Mouse (Mus musculus): Measurements from ENCODE around the gene Ubr3. TPM values are rescaled to one million over a fixed set of nuclear protein-coding genes. Genes with fewer than 3 reads are reported as not detected.

The Ubr3 gene
- polyA plus RNA-seq, 1 experiment from 2014 or later: 10.0 TPM

DNA sequence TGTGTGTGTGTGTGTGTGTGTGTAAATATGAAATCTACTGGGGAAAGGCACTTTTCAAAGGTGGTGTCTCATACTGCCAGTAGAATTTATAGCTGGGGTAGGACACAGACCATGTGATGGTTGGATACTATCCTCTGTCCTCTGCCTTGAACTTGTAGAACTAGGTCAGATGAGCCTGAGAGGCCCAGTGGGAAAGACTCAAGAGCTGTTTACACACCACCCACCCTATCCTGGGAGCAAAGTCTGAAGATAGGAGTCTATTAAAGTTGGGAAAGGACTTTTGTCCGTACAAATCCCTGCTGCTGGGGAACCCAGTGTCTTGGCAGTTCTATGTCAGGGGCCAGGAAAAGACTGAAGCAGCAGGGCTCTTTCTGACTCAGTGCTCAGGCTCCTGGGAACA, 138.3 kb downstream of the Ubr3 start:
- no peaks in the 10 kb centered on the region for H3K36me3 ChIP-seq
- H3K9me3 ChIP-seq: no peaks in the 10 kb centered on the region
- no peaks in the 10 kb centered on the region; the same call in none of the 2 replicates for H3K27me3 ChIP-seq (replicated peaks)
- H3K27ac ChIP-seq (replicated peaks): no peak overlapping the region
- 68% methylated on average over 1 of the region's 1 CpGs for WGBS
- H3K4me1 ChIP-seq: no peaks in the 10 kb centered on the region
- ATAC-seq (ENCODE audit: extremely low read depth, insufficient number of reproducible peaks, low FRiP score, low TSS enrichment): no peak
- H3K4me2 ChIP-seq: no peak overlapping the region
- H3K4me3 ChIP-seq: no peak overlapping the region
- H3K9ac ChIP-seq: no peak overlapping the region

DNA sequence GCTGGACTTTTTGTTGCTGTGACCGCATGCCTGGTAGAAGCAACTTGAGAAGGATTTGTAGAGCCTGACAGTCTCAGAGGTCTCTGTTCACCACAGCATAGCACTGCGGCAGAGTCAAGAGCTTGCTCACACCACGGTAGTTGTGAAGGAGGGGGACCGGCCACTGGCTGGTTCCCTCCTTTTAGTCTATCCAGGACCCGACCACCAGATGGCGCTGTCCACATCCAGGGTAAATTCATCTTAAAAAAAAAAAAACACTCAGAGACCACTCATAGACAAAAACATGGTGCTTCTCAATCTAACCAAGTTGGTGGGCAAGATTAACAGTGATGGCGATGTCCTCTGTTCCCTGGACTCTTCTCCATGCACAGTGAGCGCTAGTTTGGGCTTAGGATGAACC, 140.2 kb downstream of the Ubr3 start:
- H3K9ac ChIP-seq: no peak overlapping the region
- H3K4me2 ChIP-seq: no peak overlapping the region
- no peaks in the 10 kb centered on the region for H3K9me3 ChIP-seq
- H3K27me3 ChIP-seq (replicated peaks): no peaks in the 10 kb centered on the region; the same call in none of the 2 replicates
- no peaks in the 10 kb centered on the region for H3K36me3 ChIP-seq
- H3K4me3 ChIP-seq: no peak overlapping the region
- ATAC-seq (ENCODE audit: extremely low read depth, insufficient number of reproducible peaks, low FRiP score, low TSS enrichment): no peak
- 61% methylated on average over 8 of the region's 8 CpGs for WGBS
- H3K4me1 ChIP-seq: no peaks in the 10 kb centered on the region
- H3K27ac ChIP-seq (replicated peaks): no peak overlapping the region

DNA sequence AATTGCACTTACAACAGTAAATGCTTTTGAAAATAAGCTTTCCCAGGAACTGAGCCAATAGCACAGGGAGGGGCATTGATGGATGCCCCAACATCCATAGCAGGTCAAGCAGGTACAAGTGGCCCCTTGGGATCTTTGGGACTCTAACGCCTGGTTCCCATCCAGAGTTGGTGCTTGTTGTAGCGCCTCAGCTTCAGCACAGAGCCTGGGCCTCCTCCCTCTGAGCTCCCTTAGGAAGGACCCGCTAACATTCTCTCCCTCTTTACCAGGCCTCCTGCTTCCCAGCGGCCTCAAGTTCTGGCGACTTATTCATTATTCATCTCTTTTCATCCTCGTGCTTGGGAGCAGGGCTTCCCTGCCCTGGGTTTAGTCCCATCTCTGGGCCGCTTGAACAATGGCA, 141.7 kb downstream of the Ubr3 start, which contains the start of gene Myo3b:
Gene Myo3b (plus strand): TSS at position 375 of the 400 bp plus-strand sequence.
- Histone ChIP-seq H3K4me2 (no peak within 1 kb of the TSS), H3K27me3 (replicated peaks) (no peaks in the 10 kb centered on the region; the same call in 1 of the 2 replicates), H3K9me3 (no peaks in the 10 kb centered on the region), H3K4me1 (no peaks in the 10 kb centered on the region), H3K36me3 (no peaks in the 10 kb centered on the region), H3K4me3 (no peak within 1 kb of the TSS), H3K9ac (no peak within 1 kb of the TSS), H3K27ac (replicated peaks) (no peak within 1 kb of the TSS)
- ATAC-seq (ENCODE audit: extremely low read depth, insufficient number of reproducible peaks, low FRiP score, low TSS enrichment): no peak
- 39% methylated on average over 7 of the region's 7 CpGs for WGBS

GRCm38 (mm10) chr2:70044466-70044865, 147.4 kb downstream of the Ubr3 start:
- H3K4me1 ChIP-seq: no peaks in the 10 kb centered on the region
- no peak overlapping the region for H3K9ac ChIP-seq
- no peak overlapping the region for H3K4me3 ChIP-seq
- H3K36me3 ChIP-seq: no peaks in the 10 kb centered on the region
- H3K9me3 ChIP-seq: no peaks in the 10 kb centered on the region
- no peaks in the 10 kb centered on the region for H3K27me3 ChIP-seq (replicated peaks)
- 62% methylated on average over 6 of the region's 6 CpGs for WGBS
- no peak for ATAC-seq (ENCODE audit: extremely low read depth, insufficient number of reproducible peaks, low FRiP score, low TSS enrichment)
- no peak overlapping the region for H3K27ac ChIP-seq (replicated peaks)
- H3K4me2 ChIP-seq: no peak overlapping the region

GRCm38 (mm10) chr2:70047868-70048267, 150.8 kb downstream of the Ubr3 start:
- Histone ChIP-seq H3K4me1 (no peaks in the 10 kb centered on the region), H3K27ac (replicated peaks) (no peak overlapping the region), H3K4me3 (no peak overlapping the region), H3K27me3 (replicated peaks) (no peaks in the 10 kb centered on the region), H3K9me3 (no peaks in the 10 kb centered on the region), H3K36me3 (no peaks in the 10 kb centered on the region), H3K4me2 (no peak overlapping the region), H3K9ac (no peak overlapping the region)
- 82% methylated on average over 11 of the region's 11 CpGs for WGBS
- ATAC-seq (ENCODE audit: extremely low read depth, insufficient number of reproducible peaks, low FRiP score, low TSS enrichment): no peak

DNA sequence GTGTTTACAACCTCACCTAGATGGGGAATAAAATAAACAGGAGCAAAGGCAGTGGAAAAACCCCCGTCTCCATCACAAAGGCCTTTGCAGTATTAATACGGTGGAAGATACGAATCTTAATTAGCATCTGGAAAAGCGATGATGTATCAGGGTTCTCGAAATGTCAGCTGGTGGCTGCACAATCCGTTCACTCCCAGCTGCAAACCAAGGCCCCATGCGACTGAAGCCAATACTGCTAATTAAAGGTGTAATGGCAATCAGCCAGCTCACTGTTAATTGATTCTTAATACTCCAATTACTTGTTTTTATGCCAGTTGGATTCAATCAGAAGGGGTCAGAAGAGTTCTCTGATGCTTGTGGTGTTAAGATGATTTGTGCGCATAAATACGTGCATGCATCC, 156.8 kb downstream of the Ubr3 start:
- no peak overlapping the region for H3K4me3 ChIP-seq
- H3K9me3 ChIP-seq: no peaks in the 10 kb centered on the region
- no peak overlapping the region for H3K9ac ChIP-seq
- no peaks in the 10 kb centered on the region for H3K27me3 ChIP-seq (replicated peaks)
- WGBS: 82% methylated on average over 9 of the region's 9 CpGs
- no peak overlapping the region for H3K4me2 ChIP-seq
- H3K4me1 ChIP-seq: no peaks in the 10 kb centered on the region
- H3K27ac ChIP-seq (replicated peaks): no peak overlapping the region
- ATAC-seq (ENCODE audit: extremely low read depth, insufficient number of reproducible peaks, low FRiP score, low TSS enrichment): no peak
- no peaks in the 10 kb centered on the region for H3K36me3 ChIP-seq

GRCm38 (mm10) chr2:70058201-70058600, 161.2 kb downstream of the Ubr3 start:
- no peak overlapping the region for H3K4me2 ChIP-seq
- H3K4me3 ChIP-seq: no peak overlapping the region
- H3K36me3 ChIP-seq: no peaks in the 10 kb centered on the region
- H3K27me3 ChIP-seq (replicated peaks): peaks cover 8% of the 10 kb centered on the region; the same call in 1 of the 2 replicates
- no peak overlapping the region for H3K9ac ChIP-seq
- no peaks in the 10 kb centered on the region for H3K4me1 ChIP-seq
- H3K9me3 ChIP-seq: no peaks in the 10 kb centered on the region
- no peak for ATAC-seq (ENCODE audit: extremely low read depth, insufficient number of reproducible peaks, low FRiP score, low TSS enrichment)
- H3K27ac ChIP-seq (replicated peaks): no peak overlapping the region
- WGBS: 81% methylated on average over 4 of the region's 4 CpGs

DNA sequence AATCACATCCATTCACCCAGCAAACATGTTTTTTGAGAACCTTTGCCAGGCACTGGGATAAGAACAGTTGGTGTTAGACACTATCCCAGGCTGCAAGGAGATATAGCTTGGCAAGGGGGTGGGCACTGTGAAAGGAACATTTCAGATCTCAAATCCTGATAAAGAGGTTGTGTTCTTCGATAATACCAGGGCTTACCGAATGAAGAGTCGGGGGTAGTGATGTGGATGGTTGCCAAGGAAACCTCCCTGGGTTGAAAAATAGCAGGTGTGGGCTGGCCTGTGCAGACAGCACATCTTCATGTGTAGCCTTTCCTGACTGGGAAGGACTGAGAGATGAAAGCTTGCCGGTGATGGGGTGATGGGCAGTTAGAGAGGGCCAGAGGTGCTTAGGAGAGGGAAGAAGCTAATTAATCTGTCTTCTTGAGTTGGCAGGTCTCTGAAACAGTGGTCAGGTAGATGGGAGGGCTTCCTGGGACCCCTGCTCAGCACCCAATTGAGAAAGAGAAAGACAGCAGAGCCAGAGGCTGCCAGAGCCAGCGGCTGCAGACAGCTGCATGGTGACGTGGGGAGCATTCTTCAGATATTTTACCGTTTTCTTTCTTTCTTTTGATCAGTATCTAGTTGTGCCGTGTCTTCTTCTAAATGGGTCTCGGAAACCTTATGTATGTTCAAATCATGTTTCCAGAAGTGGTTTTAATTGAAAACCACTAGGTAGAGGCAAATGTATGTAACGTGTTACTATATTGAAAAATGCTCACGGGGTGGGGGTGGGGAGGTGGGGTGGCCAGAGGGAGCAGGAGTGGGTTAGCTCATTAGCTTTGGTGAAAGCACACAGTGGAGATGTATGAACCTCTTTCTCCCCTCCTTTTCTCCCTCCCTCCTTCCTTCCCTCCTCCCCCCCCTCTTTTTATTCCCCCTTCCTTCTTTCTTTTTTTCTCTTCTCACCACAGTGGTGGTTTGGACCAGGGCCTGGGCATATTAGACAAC, 163.6 kb downstream of the Ubr3 start:
- 43% methylated on average over 11 of the region's 11 CpGs for WGBS

GRCm38 (mm10) chr2:70065116-70065515, 168.1 kb downstream of the Ubr3 start:
- Histone ChIP-seq H3K4me2 (no peak overlapping the region), H3K27ac (replicated peaks) (no peak overlapping the region), H3K27me3 (replicated peaks) (peaks cover 17% of the 10 kb centered on the region), H3K4me1 (peaks cover 13% of the 10 kb centered on the region), H3K9me3 (no peaks in the 10 kb centered on the region), H3K36me3 (no peaks in the 10 kb centered on the region), H3K9ac (no peak overlapping the region), H3K4me3 (no peak overlapping the region)
- WGBS: 72% methylated on average over 6 of the region's 6 CpGs
- no peak for ATAC-seq (ENCODE audit: extremely low read depth, insufficient number of reproducible peaks, low FRiP score, low TSS enrichment)

More for the DNA sequence above, 163.6 kb downstream of the Ubr3 start:
- Histone ChIP-seq H3K9ac (no peak overlapping the region), H3K9me3 (no peaks in the 10 kb centered on the region), H3K27ac (replicated peaks) (no peak overlapping the region), H3K27me3 (replicated peaks) (peaks cover 21% of the 10 kb centered on the region), H3K4me3 (no peak overlapping the region), H3K4me1 (no peaks in the 10 kb centered on the region), H3K36me3 (no peaks in the 10 kb centered on the region), H3K4me2 (no peak overlapping the region)
- ATAC-seq (ENCODE audit: extremely low read depth, insufficient number of reproducible peaks, low FRiP score, low TSS enrichment): no peak

GRCm38 (mm10) chr2:70065729-70066300, 168.8 kb downstream of the Ubr3 start:
- Histone ChIP-seq H3K27ac (replicated peaks) (no peak overlapping the region), H3K9me3 (no peaks in the 10 kb centered on the region), H3K4me2 (no peak overlapping the region), H3K36me3 (no peaks in the 10 kb centered on the region), H3K4me3 (no peak overlapping the region), H3K9ac (no peak overlapping the region), H3K4me1 (peaks cover 14% of the 10 kb centered on the region), H3K27me3 (replicated peaks) (peaks cover 13% of the 10 kb centered on the region)
- 64% methylated on average over 7 of the region's 7 CpGs for WGBS
- no peak for ATAC-seq (ENCODE audit: extremely low read depth, insufficient number of reproducible peaks, low FRiP score, low TSS enrichment)

GRCm38 (mm10) chr2:70066338-70067022, 169.4 kb downstream of the Ubr3 start:
- H3K4me3 ChIP-seq: no peak overlapping the region
- no peaks in the 10 kb centered on the region for H3K9me3 ChIP-seq
- no peak overlapping the region for H3K4me2 ChIP-seq
- H3K4me1 ChIP-seq: peaks cover 14% of the 10 kb centered on the region
- WGBS: 76% methylated on average over 6 of the region's 6 CpGs
- H3K27ac ChIP-seq (replicated peaks): no peak overlapping the region
- no peak overlapping the region for H3K9ac ChIP-seq
- ATAC-seq (ENCODE audit: extremely low read depth, insufficient number of reproducible peaks, low FRiP score, low TSS enrichment): no peak
- H3K27me3 ChIP-seq (replicated peaks): peaks cover 13% of the 10 kb centered on the region
- H3K36me3 ChIP-seq: no peaks in the 10 kb centered on the region

Data from heart, embryonic 13.5 days (tissue).